Mouse (Mus musculus) liver, adult 2 months (tissue): Measurements from ENCODE around the gene Pld1. TPM values are rescaled to one million over a fixed set of nuclear protein-coding genes. Genes with fewer than 3 reads are reported as not detected.
A peak's percentile ranks its signal among the peaks of the same experiment; 100 is the strongest.

Source experiments
- DNase-seq: peaks from one replicate; pipeline ENCODE4 v3.0.0-alpha.2; 2011; ENCODE audit warnings: low read depth, low spot score; ENCODE audit errors: extremely low read depth
- H3K27ac ChIP-seq: fragments of 200-500 bp; replicated peaks from 2 replicates; pipeline ENCODE4 v1.5.1; 2012; ENCODE audit warnings: low read depth, mild to moderate bottlenecking, control low read depth, inconsistent platforms, low read length; ENCODE audit not compliant: insufficient read depth
- H3K27me3 ChIP-seq: fragments of 200-500 bp; 2 replicates; pipeline ENCODE4 v1.6.1; 2012; ENCODE audit warnings: mild to moderate bottlenecking, moderate library complexity, low read length, inconsistent platforms; ENCODE audit not compliant: control insufficient read depth, insufficient read depth
- H3K36me3 ChIP-seq: fragments of 200-500 bp; 2 replicates; pipeline ENCODE4 v1.6.1; 2012; ENCODE audit warnings: low read length, inconsistent platforms; ENCODE audit not compliant: control insufficient read depth, insufficient read depth
- H3K4me1 ChIP-seq: fragments of 200-500 bp; 2 replicates; pipeline ENCODE4 v1.6.1; 2011; ENCODE audit warnings: low read length; ENCODE audit not compliant: control insufficient read depth, insufficient read depth
- H3K4me3 ChIP-seq: fragments of 200-500 bp; 2 replicates; pipeline ENCODE4 v1.5.1; 2011; ENCODE audit warnings: low read depth, mild to moderate bottlenecking, control low read depth, low read length, moderate library complexity; ENCODE audit not compliant: insufficient read depth
- H3K79me2 ChIP-seq: fragments of 200-500 bp; 2 replicates; pipeline ENCODE4 v1.6.1; 2012; ENCODE audit warnings: inconsistent platforms, mild to moderate bottlenecking, low read length, moderate library complexity; ENCODE audit not compliant: control insufficient read depth, insufficient read depth
- H3K9ac ChIP-seq: fragments of 200-500 bp; 2 replicates; pipeline ENCODE4 v1.6.1; 2012; ENCODE audit warnings: low read depth, mild to moderate bottlenecking, control low read depth, inconsistent platforms, low read length
- CTCF ChIP-seq: fragments of 200-500 bp; IDR thresholded peaks from 2 replicates; pipeline ENCODE4 v1.5.1; 2011; ENCODE audit warnings: low read depth, low read length, control low read depth
- POLR2A ChIP-seq: fragments of 200-500 bp; IDR thresholded peaks from 2 replicates; pipeline ENCODE4 v1.6.1; 2011; ENCODE audit warnings: low read length, control low read depth; ENCODE audit not compliant: insufficient read depth; ENCODE audit errors: extremely low read depth
- WGBS: fragments of 180-500 bp; shearing (Covaris S2); methylation state at CpG from one replicate; pipeline ENCODE4 v1.1.7; 2018; 5-methylcytosine and 5-hydroxymethylcytosine counted together
- polyA plus RNA-seq: library from polyadenylated mRNA; depleted of rRNA; stranded (reverse); fragments of >200 nt; gene quantifications from 2 replicates; pipeline ENCODE4 v1.2.3, GENCODE M21; 2012
- total RNA-seq: library from RNA; depleted of rRNA; stranded (reverse); fragments of >200 nt; gene quantifications from 2 replicates; pipeline ENCODE4 v1.2.3, GENCODE M21; 2014

Pld1 gene
- total and polyA plus RNA-seq, 2 experiments = 1.9 to 8.4 TPM

DNA sequence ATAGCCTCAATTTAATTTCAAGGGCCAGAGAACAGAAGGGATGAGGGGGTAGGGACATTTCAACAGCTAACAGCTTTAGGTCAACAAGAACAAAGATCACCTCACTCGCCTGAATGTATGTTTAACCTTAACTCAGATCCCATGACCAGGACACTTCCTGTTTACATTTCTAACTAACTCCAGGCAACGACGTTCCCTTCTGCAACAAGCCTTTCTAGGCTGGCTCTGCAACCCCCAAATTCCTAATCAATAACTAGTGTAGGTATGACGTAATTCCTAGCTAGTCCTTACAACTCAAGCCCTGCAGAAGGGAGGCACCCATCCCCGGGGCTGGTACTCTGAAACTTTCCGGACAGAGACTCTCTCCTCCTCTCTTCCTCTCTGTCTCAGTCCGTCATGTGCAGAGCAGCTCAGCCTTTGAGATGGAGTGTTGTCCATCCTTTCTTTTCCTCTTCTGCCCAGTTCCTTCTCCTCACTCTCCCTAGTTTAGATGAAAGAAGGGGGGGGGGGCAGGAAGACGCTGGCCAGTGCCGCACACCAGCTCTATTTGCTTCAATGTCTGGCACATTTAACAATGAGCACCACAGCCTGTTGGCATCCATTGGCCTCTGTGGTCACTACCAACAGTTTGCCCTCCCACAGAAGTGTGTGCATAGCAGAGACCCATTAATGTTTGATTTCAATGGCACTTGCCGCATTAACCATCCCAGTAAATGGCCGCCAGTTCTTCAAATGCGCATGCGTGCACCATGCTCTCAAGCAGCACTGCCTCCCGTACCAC lies 19.6 kb upstream of the Pld1 start:
- no peaks in the 10 kb centered on the region for H3K36me3 ChIP-seq
- 44% methylated on average over 14 of the region's 14 CpGs for WGBS
- no peaks in the 10 kb centered on the region for H3K79me2 ChIP-seq
- no peaks in the 10 kb centered on the region for H3K27me3 ChIP-seq
- no peak for TF ChIP-seq CTCF
- TF ChIP-seq POLR2A = no peak
- H3K9ac ChIP-seq = no peak overlapping the region
- H3K27ac ChIP-seq = no peak overlapping the region
- DNase-seq = peak; percentile 66
- peaks cover 7% of the 10 kb centered on the region for H3K4me1 ChIP-seq
- no peak overlapping the region for H3K4me3 ChIP-seq

DNA sequence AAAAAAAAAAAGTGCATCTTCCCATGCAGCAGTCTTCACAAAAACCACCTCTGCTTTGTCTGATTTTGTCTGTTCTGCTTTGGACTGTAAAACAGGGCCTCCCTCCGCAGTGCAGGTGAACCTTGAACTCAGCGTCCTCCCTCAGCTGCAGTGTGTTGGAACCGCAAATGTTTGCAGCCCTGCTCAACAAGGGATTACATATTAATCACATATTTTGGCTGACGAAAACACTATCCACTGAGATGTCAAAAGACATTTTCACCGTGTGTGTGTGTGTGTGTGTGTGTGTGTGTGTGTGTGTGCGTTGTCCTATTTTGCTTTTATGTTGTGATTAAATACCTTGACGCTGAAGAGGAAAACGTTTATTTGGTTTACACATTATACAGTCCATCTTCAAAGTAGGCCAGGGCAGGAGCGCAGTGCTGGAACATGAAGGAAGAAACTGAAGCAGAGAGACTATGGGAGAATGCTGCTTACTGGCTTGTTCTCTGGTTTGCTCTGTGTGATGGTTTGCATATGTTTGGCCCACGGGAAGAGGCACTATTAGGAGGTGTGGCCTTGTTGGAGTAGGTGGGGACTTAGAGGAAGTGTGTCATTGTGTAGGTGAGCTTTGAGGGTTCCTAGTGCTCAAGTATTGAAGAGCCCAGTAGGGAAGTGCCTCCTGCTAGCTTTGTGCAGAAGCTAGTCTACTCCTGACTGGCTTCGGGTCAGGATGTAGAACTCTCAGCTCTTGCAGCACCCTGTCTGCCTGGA lies 17.1 kb upstream of the Pld1 start:
- peaks cover 7% of the 10 kb centered on the region for H3K4me1 ChIP-seq
- peak overlapping the region; percentile 18; the same call in 1 of the 2 replicates for H3K27ac ChIP-seq
- H3K79me2 ChIP-seq = no peaks in the 10 kb centered on the region
- WGBS = 33% methylated on average over 11 of the region's 11 CpGs
- DNase-seq = peak; percentile 91
- H3K27me3 ChIP-seq = no peaks in the 10 kb centered on the region
- no peak overlapping the region for H3K4me3 ChIP-seq
- H3K36me3 ChIP-seq = no peaks in the 10 kb centered on the region
- TF ChIP-seq CTCF = no peak
- TF ChIP-seq POLR2A = no peak
- no peak overlapping the region for H3K9ac ChIP-seq

- TF ChIP-seq POLR2A (no peak), CTCF (no peak)
- no peak for DNase-seq
- H3K9ac ChIP-seq = no peak overlapping the region
- 72% methylated on average over 3 of the region's 3 CpGs for WGBS
- no peak overlapping the region for H3K4me3 ChIP-seq
- peaks cover 4% of the 10 kb centered on the region for H3K4me1 ChIP-seq
- H3K27ac ChIP-seq = no peak overlapping the region
- H3K36me3 ChIP-seq = no peaks in the 10 kb centered on the region
- H3K27me3 ChIP-seq = no peaks in the 10 kb centered on the region
- H3K79me2 ChIP-seq = no peaks in the 10 kb centered on the region
These were observed 14.5 kb upstream of the Pld1 start for GRCm38 (mm10) chr3:27924037-27924436.

DNA sequence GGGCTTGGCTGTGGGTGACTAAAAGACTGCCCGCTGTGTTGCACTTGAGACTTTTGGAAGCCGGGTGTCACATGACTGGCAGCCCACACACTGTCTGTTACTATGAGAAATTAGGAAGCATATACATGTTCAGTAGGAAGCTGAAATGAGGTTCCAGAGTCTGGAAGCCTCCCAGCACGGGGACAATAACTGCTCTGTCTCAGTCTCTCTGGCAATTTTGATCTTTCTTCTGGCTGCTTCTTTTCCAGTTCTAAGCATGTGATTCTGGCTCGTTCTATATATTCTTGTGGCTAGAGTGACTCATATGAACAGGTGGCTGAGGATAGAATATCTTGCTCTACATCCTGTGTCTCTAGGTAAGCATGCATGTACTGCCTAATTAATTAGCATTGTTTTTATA lies 9.3 kb upstream of the Pld1 start:
- Histone ChIP-seq H3K4me1 (no peaks in the 10 kb centered on the region), H3K36me3 (no peaks in the 10 kb centered on the region), H3K9ac (no peak overlapping the region), H3K79me2 (no peaks in the 10 kb centered on the region), H3K4me3 (no peak overlapping the region), H3K27ac (no peak overlapping the region), H3K27me3 (no peaks in the 10 kb centered on the region)
- TF ChIP-seq CTCF = no peak
- TF ChIP-seq POLR2A = no peak
- no peak for DNase-seq
- WGBS = 96% methylated on average over 4 of the region's 4 CpGs

DNA sequence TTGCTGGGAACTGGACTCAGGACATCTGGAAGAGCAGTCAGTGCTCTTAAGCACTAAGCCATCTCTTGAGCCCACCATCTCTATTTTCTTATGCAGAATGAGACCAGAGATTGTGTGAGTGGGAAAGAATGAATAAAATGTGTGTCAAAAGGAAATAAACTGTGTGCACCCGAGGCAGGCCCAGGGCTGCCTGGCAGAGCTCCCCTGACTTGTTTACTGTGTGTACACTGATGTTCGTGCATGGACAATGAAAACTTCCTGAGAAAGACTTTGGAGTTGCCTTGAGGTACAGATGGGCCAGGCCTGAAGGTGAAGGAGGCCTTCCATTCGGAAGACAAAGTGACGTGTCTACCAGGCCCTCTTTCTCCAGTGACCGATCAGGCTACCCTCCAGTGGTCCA lies 6.1 kb upstream of the Pld1 start:
- Histone ChIP-seq H3K27me3 (no peaks in the 10 kb centered on the region), H3K27ac (no peak overlapping the region), H3K4me1 (no peaks in the 10 kb centered on the region), H3K36me3 (no peaks in the 10 kb centered on the region), H3K79me2 (no peaks in the 10 kb centered on the region), H3K9ac (no peak overlapping the region), H3K4me3 (no peak overlapping the region)
- WGBS = 88% methylated on average over 5 of the region's 5 CpGs
- no peak for DNase-seq
- TF ChIP-seq CTCF (no peak), POLR2A (no peak)

DNA sequence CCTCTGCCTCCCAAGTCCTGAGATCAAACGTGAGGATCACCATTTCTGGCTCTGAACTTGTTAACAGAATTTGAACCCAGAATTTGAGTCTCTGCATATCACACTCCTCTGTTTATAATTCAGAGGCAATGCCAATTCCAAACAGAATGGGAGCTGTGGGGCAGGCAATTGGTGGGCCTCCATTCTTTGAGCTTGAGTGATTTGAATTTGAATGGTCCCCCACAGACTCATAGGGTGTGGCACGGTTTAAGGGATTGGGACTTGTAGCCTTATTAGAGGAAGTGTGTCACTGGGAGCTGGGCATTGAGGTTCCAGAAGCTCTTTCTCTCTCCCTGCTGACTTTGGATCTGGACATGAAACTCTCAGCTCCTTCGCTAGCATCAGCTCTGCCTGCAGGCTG lies 2.9 kb upstream of the Pld1 start:
- Histone ChIP-seq H3K27me3 (no peaks in the 10 kb centered on the region), H3K27ac (no peak overlapping the region), H3K36me3 (no peaks in the 10 kb centered on the region), H3K9ac (no peak overlapping the region), H3K4me3 (no peak overlapping the region), H3K79me2 (no peaks in the 10 kb centered on the region), H3K4me1 (no peaks in the 10 kb centered on the region; the same call in 1 of the 2 replicates)
- WGBS = 90% methylated on average over 3 of the region's 3 CpGs
- no peak for TF ChIP-seq CTCF
- no peak for TF ChIP-seq POLR2A
- DNase-seq = no peak
